Mouse (Mus musculus) neural tube, embryonic 11.5 days (tissue): ENCODE measurements around the gene Gm36176. TPM values are rescaled to one million over a fixed set of nuclear protein-coding genes. Genes with fewer than 3 reads are reported as not detected.

Experiments
- ATAC-seq: fragments of 200-750 bp; cut with Nextera tagmentation; 2 replicates; pipeline ENCODE4 v1.8.0; 2017; ENCODE audit warnings: moderate number of reproducible peaks, mild to moderate bottlenecking, moderate TSS enrichment, moderate library complexity; ENCODE audit not compliant: insufficient read depth, low FRiP score, low TSS enrichment
- DNase-seq: peaks from one replicate; pipeline ENCODE4 v3.0.0-alpha.2; 2015; ENCODE audit warnings: low spot score
- H3K27ac ChIP-seq: fragments of 300-500 bp; sonication (generic); 2 replicates; pipeline ENCODE4 v1.5.1; 2014; ENCODE audit warnings: low read depth, mild to moderate bottlenecking, low read length
- H3K27me3 ChIP-seq: fragments of 300-500 bp; sonication (generic); 2 replicates; pipeline ENCODE4 v1.6.1; 2014; ENCODE audit warnings: mild to moderate bottlenecking, low read length, mixed read lengths; ENCODE audit not compliant: control insufficient read depth, insufficient read depth
- H3K36me3 ChIP-seq: fragments of 300-500 bp; sonication (generic); 2 replicates; pipeline ENCODE4 v1.6.1; 2014; ENCODE audit warnings: mild to moderate bottlenecking, low read length, moderate library complexity, mixed read lengths; ENCODE audit not compliant: control insufficient read depth, insufficient read depth
- H3K4me1 ChIP-seq: fragments of 300-500 bp; sonication (generic); 2 replicates; pipeline ENCODE4 v1.6.1; 2014; ENCODE audit warnings: low read length, mixed read lengths; ENCODE audit not compliant: control insufficient read depth, insufficient read depth
- H3K4me2 ChIP-seq: fragments of 300-500 bp; sonication (generic); 2 replicates; pipeline ENCODE4 v1.6.1; 2014; ENCODE audit warnings: low read depth, mild to moderate bottlenecking, moderate library complexity
- H3K4me3 ChIP-seq: fragments of 300-500 bp; sonication (generic); 2 replicates; pipeline ENCODE4 v1.5.1; 2014; ENCODE audit warnings: low read depth, low read length
- H3K9ac ChIP-seq: fragments of 300-500 bp; sonication (generic); 2 replicates; pipeline ENCODE4 v1.6.1; 2014; ENCODE audit warnings: mild to moderate bottlenecking, low read length
- H3K9me3 ChIP-seq: fragments of 300-500 bp; sonication (generic); 2 replicates; pipeline ENCODE4 v1.6.1; 2016; ENCODE audit warnings: low read length; ENCODE audit not compliant: control insufficient read depth
- WGBS: fragments of 180-500 bp; shearing (Covaris S2); extraction: QIAGEN DNeasy Blood & Tissue Kit; methylation state at CpG from one replicate; pipeline ENCODE4 v1.1.7; 2014; 5-methylcytosine and 5-hydroxymethylcytosine counted together
- polyA plus RNA-seq: library from polyadenylated mRNA; unstranded; fragments of >200 nt; fragmentation: Nextera tagmentation; extraction: Ambion mirVana; gene quantifications from 2 replicates; pipeline ENCODE4 v1.2.1, GENCODE M21; 2014

The Gm36176 gene
- polyA plus RNA-seq, 1 experiment from 2014 or later = not detected

DNA sequence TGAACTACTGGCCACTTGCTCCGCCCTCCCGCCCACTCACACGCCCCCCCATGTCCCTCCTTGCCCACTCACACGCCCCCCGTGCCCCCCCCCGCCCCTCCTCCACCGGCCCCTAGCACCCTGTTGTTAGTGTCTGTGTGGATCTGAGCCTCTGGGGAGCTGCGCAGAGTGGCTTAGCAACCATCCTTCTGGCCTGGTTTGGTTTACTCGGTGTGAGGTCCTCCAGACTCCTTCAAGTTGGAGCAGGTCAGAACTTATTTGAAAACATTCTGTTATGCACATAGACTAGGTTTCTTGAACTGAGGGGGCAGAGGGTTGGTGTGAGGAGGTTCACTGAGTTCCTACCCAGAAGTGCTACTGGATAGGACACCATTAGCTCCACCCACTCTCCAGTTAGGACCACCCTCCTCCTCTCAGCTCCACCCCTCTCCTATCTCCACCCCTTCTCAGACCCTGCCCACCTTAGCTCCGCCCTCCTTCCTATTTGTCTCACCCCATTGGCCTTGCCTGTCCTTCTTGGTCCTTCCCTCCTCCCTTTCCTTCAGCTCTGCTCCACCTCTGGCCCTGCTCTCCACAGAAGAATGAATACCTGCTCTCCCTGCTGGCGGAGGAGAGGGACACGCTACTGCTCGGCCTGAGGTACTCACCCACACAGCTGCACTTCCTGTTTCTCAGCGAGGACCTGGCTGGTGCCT, 17.6 kb downstream of the Gm36176 start:
- ATAC-seq (peak; percentile 75), DNase-seq (peak; percentile 49)
- H3K9ac ChIP-seq = peak overlapping the region; percentile 42; the same call in 1 of the 2 replicates
- H3K9me3 ChIP-seq = no peaks in the 10 kb centered on the region
- 31% methylated on average over 14 of the region's 14 CpGs for WGBS
- H3K27me3 ChIP-seq = no peaks in the 10 kb centered on the region
- peak overlapping the region; percentile 19; the same call in 1 of the 2 replicates for H3K4me3 ChIP-seq
- H3K4me2 ChIP-seq = peak overlapping the region; percentile 36
- no peak overlapping the region for H3K27ac ChIP-seq
- H3K4me1 ChIP-seq = no peaks in the 10 kb centered on the region
- no peaks in the 10 kb centered on the region for H3K36me3 ChIP-seq

- Histone ChIP-seq H3K4me3 (peak overlapping the region; percentile 19; the same call in 1 of the 2 replicates), H3K27ac (no peak overlapping the region), H3K4me2 (peak overlapping the region; percentile 36), H3K9me3 (no peaks in the 10 kb centered on the region), H3K9ac (peak overlapping the region; percentile 42; the same call in 1 of the 2 replicates), H3K36me3 (no peaks in the 10 kb centered on the region), H3K4me1 (no peaks in the 10 kb centered on the region), H3K27me3 (no peaks in the 10 kb centered on the region)
- ATAC-seq (no peak; the same call in 1 of the 2 replicates), DNase-seq (no peak)
- 44% methylated on average over 11 of the region's 11 CpGs for WGBS
These were observed 18.1 kb downstream of the Gm36176 start for GRCm38 (mm10) chr10:77864762-77865143.

GRCm38 (mm10) chr10:77867546-77867945, 20.9 kb downstream of the Gm36176 start:
- H3K4me2 ChIP-seq = no peak overlapping the region
- 42% methylated on average over 1 of the region's 1 CpGs for WGBS
- H3K9ac ChIP-seq = no peak overlapping the region
- no peaks in the 10 kb centered on the region for H3K9me3 ChIP-seq
- H3K4me3 ChIP-seq = no peak overlapping the region
- no peak for ATAC-seq
- H3K36me3 ChIP-seq = no peaks in the 10 kb centered on the region
- DNase-seq = no peak
- H3K4me1 ChIP-seq = no peaks in the 10 kb centered on the region
- H3K27me3 ChIP-seq = no peaks in the 10 kb centered on the region
- no peak overlapping the region for H3K27ac ChIP-seq

DNA sequence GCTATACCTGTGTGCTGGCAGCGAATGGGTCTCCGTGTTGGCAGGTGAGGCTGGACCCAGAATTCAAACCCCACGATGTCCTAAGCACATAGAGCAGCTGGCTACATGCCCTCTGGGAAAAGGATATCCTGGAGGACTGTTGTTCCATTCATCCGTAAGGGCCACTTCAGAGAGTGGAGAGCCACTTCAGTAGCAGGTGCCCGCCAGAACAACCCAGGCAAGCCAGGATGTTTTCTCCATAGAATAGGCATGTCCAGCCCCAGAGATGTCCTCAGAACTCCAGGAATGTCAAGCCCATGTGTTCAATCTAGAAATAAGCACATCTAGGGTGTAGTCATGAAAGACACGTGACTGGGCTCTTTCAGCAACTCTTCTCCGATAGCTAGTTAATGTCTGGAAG, 23.0 kb downstream of the Gm36176 start:
- Histone ChIP-seq H3K4me1 (no peaks in the 10 kb centered on the region), H3K9ac (no peak overlapping the region), H3K9me3 (no peaks in the 10 kb centered on the region), H3K27me3 (no peaks in the 10 kb centered on the region), H3K27ac (no peak overlapping the region), H3K4me3 (no peak overlapping the region), H3K36me3 (no peaks in the 10 kb centered on the region), H3K4me2 (no peak overlapping the region)
- DNase-seq = no peak
- no peak for ATAC-seq
- 88% methylated on average over 7 of the region's 7 CpGs for WGBS

DNA sequence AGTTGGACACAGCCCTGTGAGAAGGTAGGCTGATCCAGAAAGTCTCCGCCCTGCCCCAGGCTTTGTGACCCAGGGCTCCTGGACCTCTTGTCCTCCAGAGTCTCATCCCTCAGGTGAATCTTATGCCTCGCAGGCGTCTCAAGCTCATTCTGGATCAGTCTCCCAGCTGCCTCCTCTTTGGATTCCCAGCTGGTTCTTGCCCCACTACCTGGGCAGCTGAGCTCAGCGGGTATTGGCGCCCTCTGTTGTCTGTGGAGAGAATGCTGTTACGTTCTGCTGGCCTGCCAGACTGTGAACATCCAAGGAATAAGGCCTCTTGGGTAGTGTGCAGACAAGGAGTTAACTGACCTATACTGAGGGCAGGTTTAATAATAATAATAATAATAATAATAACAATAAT, 32.4 kb downstream of the Gm36176 start:
- H3K9ac ChIP-seq = no peak overlapping the region
- H3K4me2 ChIP-seq = no peak overlapping the region
- 54% methylated on average over 6 of the region's 6 CpGs for WGBS
- H3K4me1 ChIP-seq = no peaks in the 10 kb centered on the region
- H3K36me3 ChIP-seq = no peaks in the 10 kb centered on the region
- H3K4me3 ChIP-seq = no peak overlapping the region
- H3K27me3 ChIP-seq = no peaks in the 10 kb centered on the region
- DNase-seq (no peak), ATAC-seq (no peak)
- H3K9me3 ChIP-seq = no peaks in the 10 kb centered on the region
- H3K27ac ChIP-seq = no peak overlapping the region

DNA sequence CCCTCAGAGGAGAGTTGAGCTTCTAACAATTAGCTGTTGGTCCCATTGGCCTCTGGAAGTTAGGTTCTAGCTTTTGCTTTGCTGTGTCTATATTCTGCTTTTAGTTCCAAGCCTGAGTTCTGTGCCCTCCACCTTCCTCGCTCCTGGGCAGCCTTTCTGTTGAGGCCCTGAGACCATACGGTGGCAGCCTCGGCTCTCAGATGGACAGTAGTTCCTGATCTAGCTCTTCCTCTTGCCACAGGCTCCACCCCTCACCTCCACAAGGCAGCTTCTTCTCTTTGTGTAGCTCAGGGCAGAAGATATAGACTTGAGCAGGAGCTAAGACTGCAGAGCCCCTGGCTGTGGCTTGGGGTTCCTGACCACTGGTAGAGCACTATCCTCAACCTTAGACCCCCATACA, 33.7 kb downstream of the Gm36176 start:
- Histone ChIP-seq H3K27me3 (no peaks in the 10 kb centered on the region), H3K27ac (no peak overlapping the region), H3K4me2 (no peak overlapping the region), H3K4me1 (no peaks in the 10 kb centered on the region), H3K36me3 (no peaks in the 10 kb centered on the region), H3K4me3 (no peak overlapping the region), H3K9ac (no peak overlapping the region), H3K9me3 (no peaks in the 10 kb centered on the region)
- 68% methylated on average over 3 of the region's 3 CpGs for WGBS
- ATAC-seq (no peak), DNase-seq (no peak)

DNA sequence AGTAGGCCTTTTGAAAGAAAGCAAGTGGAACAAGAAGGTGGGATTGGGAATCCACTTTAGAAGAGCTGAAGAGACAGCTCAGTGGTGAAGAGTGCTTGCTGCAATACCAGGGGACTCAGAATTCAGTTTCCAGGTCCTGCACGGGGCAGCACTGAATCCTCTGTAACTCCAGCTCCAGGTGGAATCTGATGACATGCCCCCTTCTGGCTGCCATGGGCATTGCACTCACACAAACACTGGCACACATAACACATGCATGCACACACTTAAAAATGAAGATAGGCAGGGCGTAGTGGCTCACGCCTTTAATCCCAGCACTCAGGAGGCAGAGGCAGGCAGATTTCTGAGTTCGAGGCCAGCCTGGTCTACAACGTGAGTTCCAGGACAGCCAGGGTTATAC, 36.0 kb downstream of the Gm36176 start:
- 81% methylated on average over 5 of the region's 5 CpGs for WGBS
- no peak for DNase-seq

GRCm38 (mm10) chr10:77886007-77886747, 39.6 kb downstream of the Gm36176 start:
- H3K36me3 ChIP-seq = no peaks in the 10 kb centered on the region
- no peak overlapping the region for H3K9ac ChIP-seq
- no peak overlapping the region for H3K4me3 ChIP-seq
- DNase-seq = no peak
- no peak overlapping the region for H3K27ac ChIP-seq
- no peak overlapping the region for H3K4me2 ChIP-seq
- no peaks in the 10 kb centered on the region for H3K9me3 ChIP-seq
- WGBS = 61% methylated on average over 12 of the region's 12 CpGs
- H3K4me1 ChIP-seq = no peaks in the 10 kb centered on the region
- ATAC-seq = no peak
- no peaks in the 10 kb centered on the region for H3K27me3 ChIP-seq

More for the DNA sequence above, 36.0 kb downstream of the Gm36176 start:
- H3K36me3 ChIP-seq = no peaks in the 10 kb centered on the region
- H3K4me2 ChIP-seq = no peak overlapping the region
- no peaks in the 10 kb centered on the region for H3K9me3 ChIP-seq
- H3K9ac ChIP-seq = no peak overlapping the region
- H3K27ac ChIP-seq = no peak overlapping the region
- no peaks in the 10 kb centered on the region for H3K27me3 ChIP-seq
- H3K4me1 ChIP-seq = no peaks in the 10 kb centered on the region
- no peak for ATAC-seq
- H3K4me3 ChIP-seq = no peak overlapping the region
